Mouse (Mus musculus): Measurements from ENCODE around the gene Cd2ap.

Gene Cd2ap

GRCm38 (mm10) chr17:42857506-42857905, 19.0 kb downstream of the Cd2ap start:
- DNase-seq = no peak

GRCm38 (mm10) chr17:42847108-42847507, 29.4 kb downstream of the Cd2ap start:
- no peak for DNase-seq

GRCm38 (mm10) chr17:42837193-42837592, 39.3 kb downstream of the Cd2ap start:
- no peak for DNase-seq

GRCm38 (mm10) chr17:42822787-42823186, 53.7 kb downstream of the Cd2ap start:
- DNase-seq = no peak

GRCm38 (mm10) chr17:42815374-42815773, 61.1 kb downstream of the Cd2ap start:
- DNase-seq = no peak

GRCm38 (mm10) chr17:42792412-42792975, 84.0 kb downstream of the Cd2ap start:
- DNase-seq = no peak

GRCm38 (mm10) chr17:42790787-42791186, 85.7 kb downstream of the Cd2ap start:
- no peak for DNase-seq

GRCm38 (mm10) chr17:42789723-42790122, 86.7 kb downstream of the Cd2ap start:
- no peak for DNase-seq

GRCm38 (mm10) chr17:42788686-42789453, 87.6 kb downstream of the Cd2ap start:
- no peak for DNase-seq

GRCm38 (mm10) chr17:42782156-42782757, 94.2 kb downstream of the Cd2ap start:
- DNase-seq = peak; percentile 52

GRCm38 (mm10) chr17:42753791-42754190, 122.7 kb downstream of the Cd2ap start:
- no peak for DNase-seq

GRCm38 (mm10) chr17:42752173-42752572, 124.3 kb downstream of the Cd2ap start:
- no peak for DNase-seq

GRCm38 (mm10) chr17:42745657-42746420, 130.6 kb downstream of the Cd2ap start:
- DNase-seq = no peak

All from thymus, postnatal 25 days (tissue).